Mouse (Mus musculus) forebrain, embryonic 16.5 days (tissue): ENCODE measurements at regions not wholly inside any gene's neighbourhood (a gene's known extent, or its start where the extent isn't known, plus 50 kb on each side); places are given as distances from the start of the nearest gene placed in this dataset.

Experiments
- ATAC-seq: fragments of 200-750 bp; cut with Nextera tagmentation; 2 replicates; pipeline ENCODE4 v1.8.0; 2017; ENCODE audit warnings: mild to moderate bottlenecking, moderate library complexity
- H3K27ac ChIP-seq: fragments of 300-500 bp; sonication (generic); 2 replicates; pipeline ENCODE4 v1.5.1; 2014; ENCODE audit warnings: low read length, control low read depth
- H3K27me3 ChIP-seq: fragments of 300-500 bp; sonication (generic); replicated peaks from 2 replicates; pipeline ENCODE4 v1.6.1; 2014; ENCODE audit warnings: low read length; ENCODE audit not compliant: control insufficient read depth, insufficient read depth
- H3K36me3 ChIP-seq: fragments of 300-500 bp; sonication (generic); 2 replicates; pipeline ENCODE4 v1.6.1; 2014; ENCODE audit not compliant: control insufficient read depth, insufficient read depth
- H3K4me1 ChIP-seq: fragments of 300-500 bp; sonication (generic); replicated peaks from 2 replicates; pipeline ENCODE4 v1.6.1; 2014; ENCODE audit warnings: low read length; ENCODE audit not compliant: control insufficient read depth, insufficient read depth
- H3K4me2 ChIP-seq: fragments of 300-500 bp; sonication (generic); 2 replicates; pipeline ENCODE4 v1.6.1; 2014; ENCODE audit warnings: mild to moderate bottlenecking, low read length, control low read depth
- H3K4me3 ChIP-seq: fragments of 300-500 bp; sonication (generic); replicated peaks from 2 replicates; pipeline ENCODE4 v1.5.1; 2014; ENCODE audit warnings: mild to moderate bottlenecking, low read length, control low read depth
- H3K9ac ChIP-seq: fragments of 300-500 bp; sonication (generic); replicated peaks from 2 replicates; pipeline ENCODE4 v1.6.1; 2014; ENCODE audit warnings: low read depth, low read length, control low read depth
- H3K9me3 ChIP-seq: fragments of 300-500 bp; sonication (generic); 2 replicates; pipeline ENCODE4 v1.6.1; 2016; ENCODE audit warnings: low read length; ENCODE audit not compliant: control insufficient read depth
- WGBS: fragments of 180-500 bp; shearing (Covaris S2); extraction: QIAGEN DNeasy Blood & Tissue Kit; methylation state at CpG from one replicate; pipeline ENCODE4 v1.1.7; 2014; 5-methylcytosine and 5-hydroxymethylcytosine counted together

GRCm38 (mm10) chr2:108753494-108754225 lies 526.9 kb upstream of the Kif18a start:
- H3K27me3 ChIP-seq, result no peaks in the 10 kb centered on the region
- 34% methylated on average over 3 of the region's 3 CpGs for WGBS
- no peaks in the 10 kb centered on the region for H3K36me3 ChIP-seq
- H3K4me1 ChIP-seq, result no peaks in the 10 kb centered on the region
- H3K27ac ChIP-seq, result no peak overlapping the region
- H3K9ac ChIP-seq, result no peak overlapping the region
- H3K4me2 ChIP-seq, result no peak overlapping the region
- peak; percentile 74 for ATAC-seq
- H3K4me3 ChIP-seq, result no peak overlapping the region
- H3K9me3 ChIP-seq, result no peaks in the 10 kb centered on the region

GRCm38 (mm10) chr2:108755821-108756220 lies 524.7 kb upstream of the Kif18a start:
- Histone ChIP-seq H3K9ac (no peak overlapping the region), H3K27me3 (no peaks in the 10 kb centered on the region), H3K9me3 (no peaks in the 10 kb centered on the region), H3K4me1 (no peaks in the 10 kb centered on the region), H3K4me2 (no peak overlapping the region), H3K27ac (no peak overlapping the region), H3K4me3 (no peak overlapping the region), H3K36me3 (no peaks in the 10 kb centered on the region)
- no peak for ATAC-seq
- WGBS, result 90% methylated on average over 1 of the region's 1 CpGs

- no peaks in the 10 kb centered on the region for H3K4me1 ChIP-seq
- no peaks in the 10 kb centered on the region for H3K36me3 ChIP-seq
- H3K27me3 ChIP-seq, result no peaks in the 10 kb centered on the region
- WGBS, result 93% methylated on average over 1 of the region's 1 CpGs
- H3K27ac ChIP-seq, result no peak overlapping the region
- no peak overlapping the region for H3K4me2 ChIP-seq
- no peak for ATAC-seq
- H3K9me3 ChIP-seq, result no peaks in the 10 kb centered on the region
- no peak overlapping the region for H3K4me3 ChIP-seq
- H3K9ac ChIP-seq, result no peak overlapping the region
Observed at GRCm38 (mm10) chr2:108756251-108756650, 524.3 kb upstream of the Kif18a start.

GRCm38 (mm10) chr2:108764703-108765102 lies 515.8 kb upstream of the Kif18a start:
- WGBS, result 83% methylated on average over 4 of the region's 4 CpGs
- no peak overlapping the region for H3K4me3 ChIP-seq
- H3K27me3 ChIP-seq, result no peaks in the 10 kb centered on the region
- no peaks in the 10 kb centered on the region for H3K36me3 ChIP-seq
- H3K9me3 ChIP-seq, result no peaks in the 10 kb centered on the region
- no peak overlapping the region for H3K4me2 ChIP-seq
- no peaks in the 10 kb centered on the region for H3K4me1 ChIP-seq
- ATAC-seq, result no peak
- no peak overlapping the region for H3K27ac ChIP-seq
- H3K9ac ChIP-seq, result no peak overlapping the region

GRCm38 (mm10) chr2:108766461-108766860 lies 514.1 kb upstream of the Kif18a start:
- WGBS, result 91% methylated on average over 2 of the region's 2 CpGs
- Histone ChIP-seq H3K4me3 (no peak overlapping the region), H3K9me3 (no peaks in the 10 kb centered on the region), H3K36me3 (no peaks in the 10 kb centered on the region), H3K9ac (no peak overlapping the region), H3K4me2 (no peak overlapping the region), H3K4me1 (no peaks in the 10 kb centered on the region), H3K27ac (no peak overlapping the region), H3K27me3 (no peaks in the 10 kb centered on the region)
- no peak for ATAC-seq

- no peaks in the 10 kb centered on the region for H3K36me3 ChIP-seq
- H3K4me3 ChIP-seq, result no peak overlapping the region
- H3K27me3 ChIP-seq, result no peaks in the 10 kb centered on the region
- no peak overlapping the region for H3K9ac ChIP-seq
- H3K4me1 ChIP-seq, result no peaks in the 10 kb centered on the region
- H3K9me3 ChIP-seq, result no peaks in the 10 kb centered on the region
- no peak overlapping the region for H3K4me2 ChIP-seq
- no peak for ATAC-seq
- H3K27ac ChIP-seq, result no peak overlapping the region
- whole genome bisulfite sequencing, result 95% methylated on average over 1 of the region's 1 CpGs
Observed at GRCm38 (mm10) chr2:108770383-108770782, 510.2 kb upstream of the Kif18a start.

GRCm38 (mm10) chr2:108783457-108783856 lies 497.1 kb upstream of the Kif18a start:
- ATAC-seq, result no peak

GRCm38 (mm10) chr2:108785161-108785957 lies 495.2 kb upstream of the Kif18a start:
- Histone ChIP-seq H3K4me3 (no peak overlapping the region), H3K27me3 (no peaks in the 10 kb centered on the region), H3K36me3 (no peaks in the 10 kb centered on the region), H3K4me2 (no peak overlapping the region), H3K9me3 (no peaks in the 10 kb centered on the region), H3K9ac (no peak overlapping the region), H3K27ac (no peak overlapping the region), H3K4me1 (no peaks in the 10 kb centered on the region)
- 87% methylated on average over 19 of the region's 19 CpGs for WGBS
- ATAC-seq, result no peak

More at GRCm38 (mm10) chr2:108783457-108783856, 497.1 kb upstream of the Kif18a start:
- H3K27ac ChIP-seq, result no peak overlapping the region
- no peaks in the 10 kb centered on the region for H3K27me3 ChIP-seq
- H3K4me1 ChIP-seq, result no peaks in the 10 kb centered on the region
- H3K4me2 ChIP-seq, result no peak overlapping the region
- no peak overlapping the region for H3K4me3 ChIP-seq
- no peak overlapping the region for H3K9ac ChIP-seq
- no peaks in the 10 kb centered on the region for H3K9me3 ChIP-seq
- no peaks in the 10 kb centered on the region for H3K36me3 ChIP-seq

- Histone ChIP-seq H3K27me3 (no peaks in the 10 kb centered on the region), H3K9me3 (no peaks in the 10 kb centered on the region), H3K4me2 (no peak overlapping the region), H3K9ac (no peak overlapping the region), H3K4me1 (no peaks in the 10 kb centered on the region), H3K36me3 (no peaks in the 10 kb centered on the region), H3K4me3 (no peak overlapping the region), H3K27ac (no peak overlapping the region)
- no peak for ATAC-seq
- WGBS, result 91% methylated on average over 7 of the region's 7 CpGs
Observed at GRCm38 (mm10) chr2:108789166-108789565, 491.4 kb upstream of the Kif18a start.
